Comparison of ENCODE assay signal across 14 mouse cellular contexts in the genomic region with DNA sequence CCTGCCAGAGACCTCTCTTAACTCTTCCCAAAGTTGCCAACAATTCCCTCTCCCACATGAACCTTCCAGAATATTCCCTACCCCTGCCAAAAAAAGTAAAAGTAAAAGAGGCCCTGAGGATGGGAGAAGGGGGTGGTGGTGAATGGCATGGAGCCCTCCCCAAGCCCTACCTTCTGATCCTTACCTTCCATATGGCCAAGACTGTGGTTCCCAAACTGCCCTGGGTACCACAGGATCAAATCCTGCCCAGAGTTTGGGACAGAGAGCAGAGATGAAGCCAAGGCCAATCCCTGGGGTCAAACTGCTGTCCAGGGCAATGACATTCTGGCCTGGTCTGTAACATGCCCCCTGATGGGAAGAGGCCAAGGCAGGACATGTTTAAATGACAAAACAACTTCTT.
"Had no signal": no experiment of that assay in that cellular context is flagged by ENCODE, and none has a peak within 500 bp of the region (broad histone marks: within the 10 kb centered on the region; RNA-seq: fewer than 3 reads in every experiment).

No protein-coding gene starts in this region.

- DNase-seq: kidney, postnatal 14 days; liver; lung, adult 2 months; lung, postnatal 36 days; retina, postnatal 1 day; thymus, adult 2 months; thymus, postnatal 25 days had no signal

- H3K9ac ChIP-seq: limb, embryonic 12.5 days; liver, embryonic 14.5 days; midbrain, embryonic 13.5 days; stomach, embryonic 15.5 days had no signal

- H3K4me2 ChIP-seq: limb, embryonic 12.5 days; midbrain, embryonic 13.5 days; stomach, embryonic 15.5 days had no signal

- ATAC-seq: lung, postnatal 0 days; midbrain, embryonic 13.5 days had no signal

- H3K27me3 ChIP-seq: limb, embryonic 12.5 days; midbrain, embryonic 13.5 days; stomach, embryonic 15.5 days had no signal

- H3K9me3 ChIP-seq: limb, embryonic 12.5 days; midbrain, embryonic 13.5 days; stomach, embryonic 15.5 days had no signal

- H3K4me3 ChIP-seq: left cerebral cortex, adult 2 months; limb, embryonic 12.5 days; midbrain, embryonic 13.5 days; myocyte; stomach, embryonic 15.5 days had no signal

- H3K27ac ChIP-seq: left cerebral cortex, adult 2 months; liver, embryonic 14.5 days; midbrain, embryonic 13.5 days; stomach, embryonic 15.5 days had no signal

- H3K36me3 ChIP-seq: midbrain, embryonic 13.5 days had no signal
